In genomic region chr9:107707701-107708438, GRCm38 (mm10) we compare ENCODE assay signal across 8 mouse cellular contexts. TPM values are rescaled to one million over a fixed set of nuclear protein-coding genes. Genes with fewer than 3 reads are reported as not detected.
A peak's percentile ranks its signal among the peaks of the same experiment; 100 is the strongest.
DNase-seq lines count a peak whose midpoint lies in the region; ATAC-seq and TF ChIP-seq lines count a peak whose summit lies in the region.
"Had no signal": no experiment of that assay in that cellular context is flagged by ENCODE, and none has a peak within 500 bp of the region (broad histone marks: within the 10 kb centered on the region; RNA-seq: fewer than 3 reads in every experiment).

No protein-coding gene starts in this region.

- TF ChIP-seq CTCF in hindbrain, postnatal 0 days (IDR thresholded peaks at IDR 0.05; ENCODE audit: low read depth): no peak

- H3K4me1 ChIP-seq in embryonic facial prominence, embryonic 12.5 days: peaks cover 45% of the 10 kb centered on the region
- H3K4me1 ChIP-seq in hindbrain, postnatal 0 days (ENCODE audit: insufficient read depth, low read length): peaks cover 8% of the 10 kb centered on the region
- peaks cover 34% of the 10 kb centered on the region for H3K4me1 ChIP-seq in midbrain, embryonic 16.5 days (ENCODE audit: control insufficient read depth, insufficient read depth, low read length)

- H3K27ac ChIP-seq in embryonic facial prominence, embryonic 12.5 days: peak overlapping the region; percentile 95
- H3K27ac ChIP-seq in hindbrain, postnatal 0 days: peak overlapping the region; percentile 65
- peak overlapping the region; percentile 91 for H3K27ac ChIP-seq in midbrain, embryonic 16.5 days (ENCODE audit: low read length)

- WGBS in embryonic facial prominence, embryonic 12.5 days: 0% methylated on average over 17 of the region's 17 CpGs
- 2% methylated on average over 17 of the region's 17 CpGs for WGBS in hindbrain, postnatal 0 days
- WGBS in midbrain, embryonic 16.5 days: under 1% methylated on average over 17 of the region's 17 CpGs

- 0 out of 2 replicates have a peak, but pooled peaks cover 4% of the 10 kb centered on the region for H3K27me3 ChIP-seq in embryonic facial prominence, embryonic 12.5 days
- H3K27me3 ChIP-seq in hindbrain, postnatal 0 days (ENCODE audit: insufficient read depth, low read length): no peaks in the 10 kb centered on the region
- H3K27me3 ChIP-seq in midbrain, embryonic 16.5 days (ENCODE audit: control insufficient read depth, insufficient read depth, low read depth, low read length): no peaks in the 10 kb centered on the region

- DNase-seq in right cerebral cortex, adult 18-20 months: peak; percentile 14
- no peak for DNase-seq in right cerebral cortex, postnatal 10 days (ENCODE audit: low spot score in 2 of 2)
- no peak for DNase-seq in hindbrain, postnatal 0 days (ENCODE audit: low spot score)
- no peak for DNase-seq in gastrocnemius, postnatal 36 days
- DNase-seq in T-cell, adult 2 months (ENCODE audit: low spot score): no peak

- H3K9me3 ChIP-seq in embryonic facial prominence, embryonic 12.5 days: no peaks in the 10 kb centered on the region
- no peaks in the 10 kb centered on the region for H3K9me3 ChIP-seq in hindbrain, postnatal 0 days (ENCODE audit: low read length)
- no peaks in the 10 kb centered on the region for H3K9me3 ChIP-seq in midbrain, embryonic 16.5 days (replicated peaks; ENCODE audit: control insufficient read depth, low read length, poor library complexity, severe bottlenecking)

- peaks cover 25% of the 10 kb centered on the region for H3K36me3 ChIP-seq in embryonic facial prominence, embryonic 12.5 days
- no peaks in the 10 kb centered on the region for H3K36me3 ChIP-seq in hindbrain, postnatal 0 days (ENCODE audit: insufficient read depth, low read length)
- H3K36me3 ChIP-seq in midbrain, embryonic 16.5 days (ENCODE audit: control insufficient read depth, insufficient read depth, low read length): peaks cover 3% of the 10 kb centered on the region

- H3K4me3 ChIP-seq in embryonic facial prominence, embryonic 12.5 days: peak overlapping the region; percentile 93
- H3K4me3 ChIP-seq in hindbrain, postnatal 0 days (ENCODE audit: low read length): peak overlapping the region; percentile 56
- H3K4me3 ChIP-seq in midbrain, embryonic 16.5 days (ENCODE audit: low read depth, low read length): peak overlapping the region; percentile 95
- H3K4me3 ChIP-seq: erythroblast, embryonic 14.5 days had no signal

- peak; percentile 8; the same call in 1 of the 2 replicates for ATAC-seq in embryonic facial prominence, embryonic 12.5 days (ENCODE audit: insufficient number of reproducible peaks, insufficient read depth, low FRiP score, low TSS enrichment)
- ATAC-seq in hindbrain, postnatal 0 days: peak; percentile 13
- peak; percentile 13; the same call in 1 of the 2 replicates for ATAC-seq in midbrain, embryonic 16.5 days

- peak overlapping the region; percentile 97 for H3K9ac ChIP-seq in embryonic facial prominence, embryonic 12.5 days
- H3K9ac ChIP-seq in hindbrain, postnatal 0 days (replicated peaks; ENCODE audit: low read length): peak overlapping the region; percentile 70
- H3K9ac ChIP-seq in midbrain, embryonic 16.5 days (ENCODE audit: low read depth, low read length): peak overlapping the region; percentile 98

- H3K4me2 ChIP-seq in embryonic facial prominence, embryonic 12.5 days (replicated peaks): peak overlapping the region; percentile 76
- H3K4me2 ChIP-seq in hindbrain, postnatal 0 days (ENCODE audit: low read depth, low read length): peak overlapping the region; percentile 82
- peak overlapping the region; percentile 72 for H3K4me2 ChIP-seq in midbrain, embryonic 16.5 days (ENCODE audit: low read length)

- intact Hi-C loops in gastrocnemius, postnatal 36 days (cut with DNase I): no loop called here

RNA-seq across cellular contexts. Expression of gene Sema3f, which starts 2.4 kb away (rescaled TPM):
- 52.4 and 53.1 TPM in 2 replicates for polyA plus RNA-seq in embryonic facial prominence, embryonic 12.5 days (2016; fragmentation: Nextera tagmentation; extraction: Ambion mirVana)
- 65.4 and 81.3 TPM in 2 replicates for total RNA-seq in hindbrain, postnatal 0 days (2014; rRNA removed)
- 7.5 and 8.7 TPM in 2 replicates for polyA plus RNA-seq in hindbrain, postnatal 0 days (2015; fragmentation: Nextera tagmentation; extraction: Ambion mirVana)
- polyA plus RNA-seq in midbrain, embryonic 16.5 days (2015; fragmentation: Nextera tagmentation; extraction: Ambion mirVana): 16.6 and 19.2 TPM in 2 replicates
- 1 to 10 TPM; 4.9 to 6.1 TPM for total RNA-seq in gastrocnemius, postnatal 36 days (2021)
- polyA plus RNA-seq: erythroblast, embryonic 14.5 days had no signal

RNA-seq across cellular contexts. Expression of gene Gnat1, which starts 28.4 kb away (rescaled TPM):
- 1.4 and 3.0 TPM in 2 replicates for polyA plus RNA-seq in embryonic facial prominence, embryonic 12.5 days (2016; fragmentation: Nextera tagmentation; extraction: Ambion mirVana)
- 0.52 TPM in 1 of 2 replicates, not detected in the other for total RNA-seq in hindbrain, postnatal 0 days (2014; rRNA removed)
- 2.4 and 2.7 TPM in 2 replicates for polyA plus RNA-seq in hindbrain, postnatal 0 days (2015; fragmentation: Nextera tagmentation; extraction: Ambion mirVana)
- 1.6 and 2.2 TPM in 2 replicates for polyA plus RNA-seq in midbrain, embryonic 16.5 days (2015; fragmentation: Nextera tagmentation; extraction: Ambion mirVana)
- total RNA-seq in gastrocnemius, postnatal 36 days (2021): not detected
- polyA plus RNA-seq: erythroblast, embryonic 14.5 days had no signal

RNA-seq across cellular contexts. Expression of gene Slc38a3, which starts 38.5 kb away (rescaled TPM):
- polyA plus RNA-seq in embryonic facial prominence, embryonic 12.5 days (2016; fragmentation: Nextera tagmentation; extraction: Ambion mirVana): 8.2 and 8.3 TPM in 2 replicates
- total RNA-seq in hindbrain, postnatal 0 days (2014; rRNA removed): 102 and 134 TPM in 2 replicates
- polyA plus RNA-seq in hindbrain, postnatal 0 days (2015; fragmentation: Nextera tagmentation; extraction: Ambion mirVana): 52.1 and 54.5 TPM in 2 replicates
- 31.1 and 34.0 TPM in 2 replicates for polyA plus RNA-seq in midbrain, embryonic 16.5 days (2015; fragmentation: Nextera tagmentation; extraction: Ambion mirVana)
- total RNA-seq in gastrocnemius, postnatal 36 days (2021): 10 to 100 TPM; 60.6 to 81.6 TPM
